Mouse (Mus musculus) lung, postnatal 0 days (tissue): ENCODE results near the gene Cenpf.

ENCODE experiments used
- CTCF ChIP-seq: IDR thresholded peaks from 2 replicates; pipeline ENCODE4 v1.5.1; 2016; ENCODE audit warnings: antibody characterized with exemption, mild to moderate bottlenecking
- EP300 ChIP-seq: IDR thresholded peaks from 2 replicates; pipeline ENCODE4 v1.6.1; 2016; ENCODE audit warnings: antibody characterized with exemption, mild to moderate bottlenecking, control low read depth

- no peak for TF ChIP-seq CTCF
- no peak for TF ChIP-seq EP300
These were observed 12.3 kb upstream of the Cenpf start for GRCm38 (mm10) chr1:189700186-189700585.
